Mouse (Mus musculus) limb, embryonic 12.5 days (tissue): ENCODE data around the gene Ptk6. TPM values are rescaled to one million over a fixed set of nuclear protein-coding genes. Genes with fewer than 3 reads are reported as not detected.

Experiments
- ATAC-seq: fragments of 200-750 bp; cut with Nextera tagmentation; 2 replicates; pipeline ENCODE4 v1.8.0; 2017; ENCODE audit warnings: low read depth, moderate TSS enrichment; ENCODE audit not compliant: insufficient number of reproducible peaks, insufficient read depth, low FRiP score, low TSS enrichment
- H3K27ac ChIP-seq: fragments of 300-500 bp; sonication (generic); 2 replicates; pipeline ENCODE4 v1.5.1; 2016; ENCODE audit warnings: mild to moderate bottlenecking, moderate library complexity
- H3K27me3 ChIP-seq: fragments of 300-500 bp; sonication (generic); 2 replicates; pipeline ENCODE4 v1.6.1; 2016; ENCODE audit warnings: mild to moderate bottlenecking, moderate library complexity
- H3K36me3 ChIP-seq: fragments of 300-500 bp; sonication (generic); 2 replicates; pipeline ENCODE4 v1.6.1; 2016; ENCODE audit warnings: mild to moderate bottlenecking, moderate library complexity
- H3K4me1 ChIP-seq: fragments of 300-500 bp; sonication (generic); replicated peaks from 2 replicates; pipeline ENCODE4 v1.6.1; 2016
- H3K4me2 ChIP-seq: fragments of 300-500 bp; sonication (generic); 2 replicates; pipeline ENCODE4 v1.6.1; 2016; ENCODE audit warnings: mild to moderate bottlenecking, moderate library complexity
- H3K4me3 ChIP-seq: fragments of 300-500 bp; sonication (generic); replicated peaks from 2 replicates; pipeline ENCODE4 v1.5.1; 2016; ENCODE audit warnings: mild to moderate bottlenecking
- H3K9ac ChIP-seq: fragments of 300-500 bp; sonication (generic); replicated peaks from 2 replicates; pipeline ENCODE4 v1.6.1; 2016; ENCODE audit warnings: mild to moderate bottlenecking, moderate library complexity
- H3K9me3 ChIP-seq: fragments of 300-500 bp; sonication (generic); 2 replicates; pipeline ENCODE4 v1.6.1; 2016; ENCODE audit warnings: mild to moderate bottlenecking, moderate library complexity
- WGBS: fragments of 180-500 bp; shearing (Covaris S2); methylation state at CpG from one replicate; pipeline ENCODE4 v1.1.7; 2016; 5-methylcytosine and 5-hydroxymethylcytosine counted together
- polyA plus RNA-seq: library from polyadenylated mRNA; unstranded; fragments of >200 nt; fragmentation: Nextera tagmentation; extraction: Ambion mirVana; gene quantifications from 2 replicates; pipeline ENCODE4 v1.2.1, GENCODE M21; 2016

The Ptk6 gene
- polyA plus RNA-seq, 1 experiment from 2014 or later, result not detected

GRCm38 (mm10) chr2:181237251-181238014 lies 34.8 kb upstream of the Ptk6 start:
- no peak overlapping the region for H3K27ac ChIP-seq
- peaks cover 13% of the 10 kb centered on the region for H3K4me1 ChIP-seq
- H3K9me3 ChIP-seq, result no peaks in the 10 kb centered on the region
- H3K4me2 ChIP-seq, result no peak overlapping the region
- no peak for ATAC-seq
- H3K9ac ChIP-seq, result no peak overlapping the region
- H3K27me3 ChIP-seq, result no peaks in the 10 kb centered on the region
- H3K36me3 ChIP-seq, result 0 out of 2 replicates have a peak, but pooled peaks cover 7% of the 10 kb centered on the region
- no peak overlapping the region for H3K4me3 ChIP-seq
- whole genome bisulfite sequencing, result 88% methylated on average over 17 of the region's 17 CpGs

- Histone ChIP-seq H3K4me2 (no peak overlapping the region), H3K4me1 (no peaks in the 10 kb centered on the region), H3K27me3 (no peaks in the 10 kb centered on the region), H3K4me3 (no peak overlapping the region), H3K27ac (no peak overlapping the region), H3K36me3 (0 out of 2 replicates have a peak, but pooled peaks cover 7% of the 10 kb centered on the region), H3K9me3 (no peaks in the 10 kb centered on the region), H3K9ac (no peak overlapping the region)
- ATAC-seq, result no peak
- 80% methylated on average over 23 of the region's 23 CpGs for WGBS
Measured at GRCm38 (mm10) chr2:181235681-181236566, 33.3 kb upstream of the Ptk6 start.

- ATAC-seq, result no peak
- WGBS, result 91% methylated on average over 11 of the region's 11 CpGs
- Histone ChIP-seq H3K27ac (no peak overlapping the region), H3K27me3 (no peaks in the 10 kb centered on the region), H3K4me1 (no peaks in the 10 kb centered on the region), H3K4me2 (no peak overlapping the region), H3K4me3 (no peak overlapping the region), H3K9ac (no peak overlapping the region), H3K36me3 (0 out of 2 replicates have a peak, but pooled peaks cover 7% of the 10 kb centered on the region), H3K9me3 (no peaks in the 10 kb centered on the region)
Measured at GRCm38 (mm10) chr2:181234680-181235079, 32.1 kb upstream of the Ptk6 start.

GRCm38 (mm10) chr2:181233443-181233842 lies 30.9 kb upstream of the Ptk6 start:
- Histone ChIP-seq H3K4me1 (peaks cover 1% of the 10 kb centered on the region), H3K36me3 (0 out of 2 replicates have a peak, but pooled peaks cover 7% of the 10 kb centered on the region), H3K4me3 (no peak overlapping the region), H3K27ac (no peak overlapping the region), H3K9me3 (no peaks in the 10 kb centered on the region), H3K27me3 (no peaks in the 10 kb centered on the region), H3K4me2 (no peak overlapping the region), H3K9ac (no peak overlapping the region)
- WGBS, result 90% methylated on average over 15 of the region's 15 CpGs
- no peak for ATAC-seq

GRCm38 (mm10) chr2:181231171-181231570 lies 28.6 kb upstream of the Ptk6 start:
- peaks cover 11% of the 10 kb centered on the region for H3K4me1 ChIP-seq

GRCm38 (mm10) chr2:181228335-181228734 lies 25.7 kb upstream of the Ptk6 start:
- Histone ChIP-seq H3K27ac (no peak overlapping the region), H3K4me1 (peaks cover 11% of the 10 kb centered on the region), H3K36me3 (0 out of 2 replicates have a peak, but pooled peaks cover 4% of the 10 kb centered on the region), H3K27me3 (no peaks in the 10 kb centered on the region), H3K9ac (no peak overlapping the region), H3K4me2 (no peak overlapping the region), H3K9me3 (no peaks in the 10 kb centered on the region), H3K4me3 (no peak overlapping the region)
- ATAC-seq, result no peak
- WGBS, result 70% methylated on average over 1 of the region's 1 CpGs

More at GRCm38 (mm10) chr2:181231171-181231570, 28.6 kb upstream of the Ptk6 start:
- Histone ChIP-seq H3K9me3 (no peaks in the 10 kb centered on the region), H3K4me2 (peak overlapping the region; percentile 13; the same call in 1 of the 2 replicates), H3K27me3 (no peaks in the 10 kb centered on the region), H3K4me3 (no peak overlapping the region), H3K36me3 (0 out of 2 replicates have a peak, but pooled peaks cover 5% of the 10 kb centered on the region), H3K27ac (no peak overlapping the region), H3K9ac (no peak overlapping the region)
- 77% methylated on average over 20 of the region's 20 CpGs for WGBS
- ATAC-seq, result no peak

- Histone ChIP-seq H3K27me3 (no peaks in the 10 kb centered on the region), H3K36me3 (no peaks in the 10 kb centered on the region), H3K4me1 (peaks cover 11% of the 10 kb centered on the region), H3K9me3 (no peaks in the 10 kb centered on the region), H3K4me2 (no peak overlapping the region), H3K4me3 (no peak overlapping the region), H3K27ac (no peak overlapping the region), H3K9ac (no peak overlapping the region)
- 85% methylated on average over 3 of the region's 3 CpGs for WGBS
- ATAC-seq, result no peak
Measured at GRCm38 (mm10) chr2:181227122-181227521, 24.5 kb upstream of the Ptk6 start.

- no peak overlapping the region for H3K27ac ChIP-seq
- no peak for ATAC-seq
- WGBS, result 89% methylated on average over 2 of the region's 2 CpGs
- H3K4me3 ChIP-seq, result no peak overlapping the region
- H3K36me3 ChIP-seq, result no peaks in the 10 kb centered on the region
- no peak overlapping the region for H3K4me2 ChIP-seq
- H3K9ac ChIP-seq, result no peak overlapping the region
- no peaks in the 10 kb centered on the region for H3K27me3 ChIP-seq
- H3K4me1 ChIP-seq, result peaks cover 19% of the 10 kb centered on the region
- no peaks in the 10 kb centered on the region for H3K9me3 ChIP-seq
Measured at GRCm38 (mm10) chr2:181224994-181225393, 22.4 kb upstream of the Ptk6 start.

- H3K4me1 ChIP-seq, result peaks cover 21% of the 10 kb centered on the region
- no peak for ATAC-seq
- peak overlapping the region; percentile 89 for H3K27ac ChIP-seq
- H3K4me3 ChIP-seq, result peak overlapping the region; percentile 33
- H3K9me3 ChIP-seq, result no peaks in the 10 kb centered on the region
- no peaks in the 10 kb centered on the region for H3K27me3 ChIP-seq
- no peaks in the 10 kb centered on the region for H3K36me3 ChIP-seq
- 40% methylated on average over 2 of the region's 2 CpGs for WGBS
- H3K9ac ChIP-seq, result peak overlapping the region; percentile 31; the same call in 1 of the 2 replicates
- H3K4me2 ChIP-seq, result peak overlapping the region; percentile 62
Measured at GRCm38 (mm10) chr2:181220361-181220760, 17.8 kb upstream of the Ptk6 start.

GRCm38 (mm10) chr2:181219538-181220216 lies 17.1 kb upstream of the Ptk6 start, which contains the start of gene Fndc11:
Gene Fndc11 (plus strand): TSS chr2:181220013.
- Histone ChIP-seq H3K4me1 (peaks cover 21% of the 10 kb centered on the region), H3K27ac (peak within 1 kb of the TSS; percentile 89), H3K4me2 (peak within 1 kb of the TSS; percentile 62), H3K9me3 (no peaks in the 10 kb centered on the region), H3K9ac (peak within 1 kb of the TSS; percentile 31), H3K27me3 (no peaks in the 10 kb centered on the region), H3K36me3 (no peaks in the 10 kb centered on the region), H3K4me3 (peak within 1 kb of the TSS; percentile 33)
- ATAC-seq, result peak; percentile 97
- 1% methylated on average over 25 of the region's 25 CpGs for WGBS
